Mouse (Mus musculus) brain, embryonic 14.5 days (tissue): ENCODE data around the gene 1110008P14Rik.

ENCODE experiments used
- CTCF ChIP-seq: fragments of 200-500 bp; IDR thresholded peaks from 2 replicates; pipeline ENCODE4 v1.5.1; 2012; ENCODE audit warnings: inconsistent platforms, mild to moderate bottlenecking, moderate library complexity, borderline replicate concordance; ENCODE audit not compliant: insufficient read depth, insufficient read length; ENCODE audit errors: extremely low read depth
- POLR2A ChIP-seq: fragments of 200-500 bp; IDR thresholded peaks from 2 replicates; pipeline ENCODE4 v1.6.1; 2012; ENCODE audit warnings: mild to moderate bottlenecking, inconsistent platforms, borderline replicate concordance; ENCODE audit not compliant: poor library complexity, insufficient read depth, insufficient read length, severe bottlenecking; ENCODE audit errors: extremely low read depth

DNA sequence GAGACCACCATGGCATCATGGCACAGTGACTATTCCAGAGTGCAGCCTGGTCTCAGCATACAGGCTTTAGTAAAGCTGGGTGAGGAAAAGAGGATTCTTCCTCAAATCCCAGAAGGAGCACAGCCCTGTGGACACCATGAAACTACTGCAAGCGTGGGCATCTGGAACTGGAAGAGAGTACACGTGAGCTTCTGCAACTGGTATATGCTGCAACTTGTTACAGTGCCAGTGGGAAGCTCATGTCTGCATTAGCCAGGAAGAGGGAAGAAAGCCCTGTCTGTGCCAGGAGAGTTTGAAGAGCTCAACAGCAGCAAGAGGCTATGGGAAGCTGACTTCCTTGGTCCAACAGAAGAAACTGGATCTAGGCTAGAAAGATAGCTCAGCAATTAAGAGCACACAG lies 951 bp upstream of the 1110008P14Rik start:
- TF ChIP-seq POLR2A (no peak), CTCF (no peak)
